Mouse (Mus musculus): ENCODE results near the gene Utp4. TPM values are rescaled to one million over a fixed set of nuclear protein-coding genes. Genes with fewer than 3 reads are reported as not detected.
A peak's percentile ranks its signal among the peaks of the same experiment; 100 is the strongest.

Utp4 gene
- polyA plus RNA-seq, 1 experiment from 2014 or later, result 42.7 TPM

DNA sequence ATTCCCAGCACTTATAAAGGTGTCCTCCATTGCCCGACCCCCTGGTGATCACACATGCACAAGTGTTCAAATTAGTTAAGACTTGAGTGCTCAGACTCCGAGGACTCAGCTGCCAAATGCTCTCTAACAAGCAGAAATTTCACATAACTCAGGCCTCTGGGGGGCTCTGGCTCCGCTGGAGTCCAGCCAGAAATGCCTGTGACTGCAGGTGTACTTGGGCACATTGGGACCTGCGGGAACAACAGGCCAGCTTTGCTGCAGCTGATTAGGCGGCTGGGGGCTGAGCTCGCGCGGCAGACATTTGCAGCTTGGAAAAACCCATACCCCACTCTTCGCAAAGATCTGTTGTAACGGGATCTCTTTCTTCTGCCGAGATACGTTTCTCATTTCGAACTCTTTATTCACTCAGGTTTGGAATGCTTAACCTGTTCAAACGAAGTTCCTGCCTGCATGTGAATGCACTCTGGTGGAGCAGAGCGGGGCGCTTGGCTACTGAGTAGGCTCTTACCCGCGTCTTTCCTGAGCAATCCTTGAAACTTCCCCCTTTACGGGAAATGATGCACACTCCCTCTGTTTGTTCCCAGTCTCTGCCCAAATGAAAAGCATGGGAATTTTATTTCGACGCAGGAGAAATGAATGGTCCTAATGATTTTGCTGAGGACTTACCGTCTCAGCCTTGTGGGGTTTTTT lies 39.1 kb downstream of the Utp4 start:
- WGBS, result 13% methylated on average over 22 of the region's 22 CpGs
- no peak overlapping the region for H3K4me3 ChIP-seq (ENCODE audit: low read depth, low read length)
- peaks cover 3% of the 10 kb centered on the region; the same call in 1 of the 2 replicates for H3K27me3 ChIP-seq (ENCODE audit: control insufficient read depth, insufficient read depth, low read length)
- ATAC-seq (ENCODE audit: low read depth), result no peak
- no peaks in the 10 kb centered on the region for H3K36me3 ChIP-seq (ENCODE audit: control insufficient read depth, insufficient read depth, low read length)
- no peaks in the 10 kb centered on the region for H3K9me3 ChIP-seq (ENCODE audit: control insufficient read depth, low read length)
- H3K27ac ChIP-seq (ENCODE audit: low read depth, low read length), result no peak overlapping the region
- H3K4me2 ChIP-seq (ENCODE audit: low read depth, low read length), result peak overlapping the region; percentile 30
- H3K4me1 ChIP-seq (ENCODE audit: control insufficient read depth, insufficient read depth, low read length), result peaks cover 9% of the 10 kb centered on the region
- H3K9ac ChIP-seq (replicated peaks; ENCODE audit: low read depth, low read length), result no peak overlapping the region

DNA sequence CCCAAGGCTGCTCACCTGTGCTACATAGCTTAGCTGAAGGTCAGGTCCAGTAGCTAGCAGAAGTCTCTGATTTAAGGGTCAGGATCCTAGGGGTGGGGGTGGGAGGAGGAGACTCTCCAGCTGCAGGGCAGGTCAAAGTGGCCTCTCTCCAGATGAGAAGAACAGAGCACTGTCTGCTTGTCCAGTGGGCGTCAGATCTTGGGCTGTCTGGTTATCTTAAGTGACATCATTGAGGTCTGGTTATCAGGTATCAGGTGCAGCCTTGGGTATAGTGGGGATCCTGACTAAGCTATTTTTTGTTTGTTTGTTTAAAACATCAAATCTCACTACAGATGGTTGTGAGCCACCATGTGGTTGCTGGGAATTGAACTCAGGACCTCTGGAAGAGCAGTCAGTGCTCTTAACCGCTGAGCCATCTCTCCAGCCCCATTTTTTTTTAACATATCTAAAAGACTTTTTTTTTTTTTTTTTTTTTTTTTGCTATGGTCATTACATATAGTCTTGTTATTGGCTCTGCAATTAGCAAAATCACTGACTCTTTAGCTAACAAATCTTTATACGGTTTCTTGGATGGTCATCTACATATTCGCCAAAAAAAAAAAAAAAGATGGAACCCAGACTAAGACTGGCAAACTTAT lies 40.2 kb downstream of the Utp4 start:
- Histone ChIP-seq H3K27ac (ENCODE audit: low read depth, low read length) (no peak overlapping the region), H3K4me1 (ENCODE audit: control insufficient read depth, insufficient read depth, low read length) (peaks cover 14% of the 10 kb centered on the region), H3K36me3 (ENCODE audit: control insufficient read depth, insufficient read depth, low read length) (no peaks in the 10 kb centered on the region), H3K4me3 (ENCODE audit: low read depth, low read length) (no peak overlapping the region), H3K27me3 (ENCODE audit: control insufficient read depth, insufficient read depth, low read length) (peaks cover 3% of the 10 kb centered on the region; the same call in 1 of the 2 replicates), H3K4me2 (ENCODE audit: low read depth, low read length) (no peak overlapping the region), H3K9me3 (ENCODE audit: control insufficient read depth, low read length) (no peaks in the 10 kb centered on the region), H3K9ac (replicated peaks; ENCODE audit: low read depth, low read length) (no peak overlapping the region)
- ATAC-seq (ENCODE audit: low read depth), result no peak
- WGBS, result 86% methylated on average over 4 of the region's 4 CpGs

DNA sequence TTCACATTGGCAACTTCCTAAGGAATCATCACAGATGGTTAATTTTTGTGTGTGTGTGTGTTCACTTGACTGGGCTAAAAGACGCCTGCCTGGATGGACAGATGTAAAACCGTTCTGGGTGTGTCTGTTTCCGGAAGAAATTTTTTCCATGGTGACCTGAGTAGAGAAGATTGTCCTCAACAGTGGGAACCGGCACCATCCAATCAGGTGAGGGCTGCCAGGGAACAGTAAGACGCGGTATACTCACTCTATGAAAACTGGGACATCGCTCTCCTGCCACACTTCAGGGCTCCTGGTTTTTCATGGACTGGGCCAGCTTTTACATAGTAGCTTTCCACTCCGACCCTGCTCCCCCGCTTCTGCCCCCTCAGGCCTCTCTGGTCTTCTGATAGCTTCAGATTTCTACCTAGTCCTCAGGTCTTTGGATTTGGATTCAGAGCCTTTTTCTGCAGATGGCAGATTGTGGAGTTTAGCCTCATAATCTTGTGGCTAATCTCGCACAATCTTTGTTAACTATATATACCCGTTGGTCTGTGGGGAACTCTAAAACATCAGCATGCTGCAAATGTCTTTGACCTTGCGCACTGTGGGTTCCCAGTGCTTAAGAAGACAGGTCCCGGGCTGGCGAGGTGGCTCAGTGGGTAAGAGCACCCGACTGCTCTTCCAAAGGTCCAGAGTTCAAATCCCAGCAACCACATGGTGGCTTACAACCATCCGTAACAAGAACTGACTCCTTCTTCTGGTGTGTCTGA lies 41.0 kb downstream of the Utp4 start:
- H3K27me3 ChIP-seq (ENCODE audit: control insufficient read depth, insufficient read depth, low read length), result peaks cover 6% of the 10 kb centered on the region
- no peak for ATAC-seq (ENCODE audit: low read depth)

DNA sequence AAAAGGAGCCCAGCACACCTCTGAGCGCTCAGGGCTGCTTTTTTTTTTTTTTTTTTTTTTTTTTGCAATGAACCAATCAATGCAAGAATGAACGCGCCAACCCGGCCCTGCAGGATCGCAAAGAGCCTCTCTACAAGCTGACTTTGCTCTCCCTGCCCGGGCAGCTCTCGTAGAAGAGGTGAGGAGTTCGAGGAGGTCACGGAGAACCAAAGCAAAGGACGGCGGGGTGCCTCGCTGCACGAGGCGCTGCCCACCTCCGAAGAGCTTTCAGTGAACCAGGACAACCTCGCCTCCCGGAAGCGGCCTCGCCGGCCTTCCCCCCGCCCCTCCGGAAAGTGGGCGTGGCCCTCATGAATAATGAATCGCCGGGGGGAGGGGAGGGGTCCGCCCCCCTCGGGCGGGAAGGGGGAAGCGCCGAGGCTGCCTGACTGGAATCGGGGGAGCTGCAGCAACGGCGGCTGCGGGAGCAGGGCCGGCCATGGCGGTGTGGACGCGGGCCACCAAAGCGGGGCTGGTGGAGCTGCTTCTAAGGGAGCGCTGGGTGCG lies 42.0 kb downstream of the Utp4 start, which contains the start of gene Sntb2:
Sntb2 (plus strand) TSS at position 427 of the 546 bp plus-strand sequence.
- under 1% methylated on average over 34 of the region's 41 CpGs for WGBS
- peaks cover 9% of the 10 kb centered on the region for H3K27me3 ChIP-seq (ENCODE audit: control insufficient read depth, insufficient read depth, low read length)
- H3K36me3 ChIP-seq (ENCODE audit: control insufficient read depth, insufficient read depth, low read length), result no peaks in the 10 kb centered on the region
- H3K4me1 ChIP-seq (ENCODE audit: control insufficient read depth, insufficient read depth, low read length), result peaks cover 14% of the 10 kb centered on the region
- H3K4me3 ChIP-seq (ENCODE audit: low read depth, low read length), result peak within 1 kb of the TSS; percentile 87
- peak; percentile 88 for ATAC-seq (ENCODE audit: low read depth)
- no peaks in the 10 kb centered on the region for H3K9me3 ChIP-seq (ENCODE audit: control insufficient read depth, low read length)
- peak within 1 kb of the TSS; percentile 86 for H3K4me2 ChIP-seq (ENCODE audit: low read depth, low read length)
- peak within 1 kb of the TSS; percentile 87 for H3K9ac ChIP-seq (replicated peaks; ENCODE audit: low read depth, low read length)
- H3K27ac ChIP-seq (ENCODE audit: low read depth, low read length), result peak within 1 kb of the TSS; percentile 85

More for the DNA sequence above, 41.0 kb downstream of the Utp4 start:
- Histone ChIP-seq H3K27ac (ENCODE audit: low read depth, low read length) (no peak overlapping the region), H3K9ac (replicated peaks; ENCODE audit: low read depth, low read length) (no peak overlapping the region), H3K4me1 (ENCODE audit: control insufficient read depth, insufficient read depth, low read length) (peaks cover 14% of the 10 kb centered on the region), H3K4me2 (ENCODE audit: low read depth, low read length) (no peak overlapping the region), H3K4me3 (ENCODE audit: low read depth, low read length) (no peak overlapping the region), H3K9me3 (ENCODE audit: control insufficient read depth, low read length) (no peaks in the 10 kb centered on the region), H3K36me3 (ENCODE audit: control insufficient read depth, insufficient read depth, low read length) (no peaks in the 10 kb centered on the region)
- 81% methylated on average over 15 of the region's 16 CpGs for WGBS

GRCm38 (mm10) chr8:106935899-106936477 lies 42.6 kb downstream of the Utp4 start:
- H3K9ac ChIP-seq (replicated peaks; ENCODE audit: low read depth, low read length), result peak overlapping the region; percentile 87
- peaks cover 14% of the 10 kb centered on the region for H3K4me1 ChIP-seq (ENCODE audit: control insufficient read depth, insufficient read depth, low read length)
- peak overlapping the region; percentile 85 for H3K27ac ChIP-seq (ENCODE audit: low read depth, low read length)
- H3K9me3 ChIP-seq (ENCODE audit: control insufficient read depth, low read length), result no peaks in the 10 kb centered on the region
- peak; percentile 62 for ATAC-seq (ENCODE audit: low read depth)
- H3K4me2 ChIP-seq (ENCODE audit: low read depth, low read length), result peak overlapping the region; percentile 86
- WGBS, result 0% methylated on average over 33 of the region's 76 CpGs
- peaks cover 9% of the 10 kb centered on the region for H3K27me3 ChIP-seq (ENCODE audit: control insufficient read depth, insufficient read depth, low read length)
- peak overlapping the region; percentile 87 for H3K4me3 ChIP-seq (ENCODE audit: low read depth, low read length)
- H3K36me3 ChIP-seq (ENCODE audit: control insufficient read depth, insufficient read depth, low read length), result no peaks in the 10 kb centered on the region

DNA sequence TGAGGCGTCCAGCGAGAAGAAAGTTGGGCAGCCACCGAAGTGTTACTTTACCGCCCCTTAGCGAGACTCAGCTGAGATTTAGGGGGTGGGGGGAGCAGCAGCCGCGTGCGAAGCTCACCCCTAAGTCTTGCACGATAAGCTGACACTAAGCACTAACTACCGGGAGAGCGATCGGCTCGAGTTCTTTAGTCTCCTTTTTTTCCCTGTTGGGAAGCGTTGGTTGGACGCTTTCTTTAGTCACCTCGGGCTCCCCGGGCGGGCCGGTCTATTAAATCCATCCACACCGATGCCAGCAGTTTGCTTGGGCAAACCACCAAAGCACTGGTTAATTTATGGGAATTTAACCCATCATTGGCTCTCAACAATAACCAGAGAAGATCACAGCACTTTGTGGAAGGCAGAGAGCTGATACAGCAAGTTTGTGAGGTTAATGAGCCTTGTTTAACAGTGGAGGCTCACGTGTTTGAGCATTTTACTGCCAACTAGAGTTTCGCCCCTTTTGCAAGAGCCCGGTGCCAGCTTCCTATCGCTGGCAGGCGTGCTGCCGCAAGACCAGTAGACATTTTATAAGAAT lies 43.1 kb downstream of the Utp4 start:
- Histone ChIP-seq H3K27me3 (ENCODE audit: control insufficient read depth, insufficient read depth, low read length) (peaks cover 6% of the 10 kb centered on the region; the same call in 1 of the 2 replicates), H3K4me3 (ENCODE audit: low read depth, low read length) (peak overlapping the region; percentile 87), H3K4me1 (ENCODE audit: control insufficient read depth, insufficient read depth, low read length) (peaks cover 14% of the 10 kb centered on the region), H3K4me2 (ENCODE audit: low read depth, low read length) (peak overlapping the region; percentile 86), H3K9me3 (ENCODE audit: control insufficient read depth, low read length) (no peaks in the 10 kb centered on the region), H3K27ac (ENCODE audit: low read depth, low read length) (peak overlapping the region; percentile 85), H3K9ac (replicated peaks; ENCODE audit: low read depth, low read length) (peak overlapping the region; percentile 87), H3K36me3 (ENCODE audit: control insufficient read depth, insufficient read depth, low read length) (no peaks in the 10 kb centered on the region)
- ATAC-seq (ENCODE audit: low read depth), result peak; percentile 63
- under 1% methylated on average over 26 of the region's 26 CpGs for WGBS

- Histone ChIP-seq H3K9ac (replicated peaks; ENCODE audit: low read depth, low read length) (peak overlapping the region; percentile 87), H3K4me2 (ENCODE audit: low read depth, low read length) (peak overlapping the region; percentile 86), H3K4me3 (ENCODE audit: low read depth, low read length) (peak overlapping the region; percentile 87), H3K9me3 (ENCODE audit: control insufficient read depth, low read length) (no peaks in the 10 kb centered on the region), H3K4me1 (ENCODE audit: control insufficient read depth, insufficient read depth, low read length) (peaks cover 14% of the 10 kb centered on the region), H3K36me3 (ENCODE audit: control insufficient read depth, insufficient read depth, low read length) (no peaks in the 10 kb centered on the region), H3K27me3 (ENCODE audit: control insufficient read depth, insufficient read depth, low read length) (peaks cover 6% of the 10 kb centered on the region; the same call in 1 of the 2 replicates), H3K27ac (ENCODE audit: low read depth, low read length) (no peak overlapping the region)
- WGBS, result 29% methylated on average over 14 of the region's 14 CpGs
- ATAC-seq (ENCODE audit: low read depth), result no peak
Observed at GRCm38 (mm10) chr8:106937081-106937800, 43.8 kb downstream of the Utp4 start.

DNA sequence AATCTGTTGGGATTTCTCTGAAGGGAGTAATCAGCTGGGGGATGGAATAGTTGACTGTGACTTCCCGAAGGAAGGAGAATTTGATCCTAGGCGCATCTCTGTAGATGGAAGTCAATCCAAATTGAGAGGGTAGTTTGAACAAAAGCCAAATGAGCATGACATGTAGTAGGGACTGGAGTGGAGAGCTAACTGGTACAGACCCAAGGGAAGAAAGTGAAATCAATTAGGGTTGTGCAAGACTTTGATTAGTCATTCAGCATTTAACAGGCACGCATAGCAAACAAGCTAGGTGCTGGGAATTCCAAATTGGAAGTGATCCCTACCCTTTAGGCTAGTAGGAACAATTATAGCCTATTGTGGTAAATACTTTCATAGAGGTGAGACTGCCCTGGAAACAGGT lies 48.4 kb downstream of the Utp4 start:
- Histone ChIP-seq H3K36me3 (ENCODE audit: control insufficient read depth, insufficient read depth, low read length) (no peaks in the 10 kb centered on the region), H3K4me3 (ENCODE audit: low read depth, low read length) (no peak overlapping the region), H3K4me2 (ENCODE audit: low read depth, low read length) (no peak overlapping the region), H3K4me1 (ENCODE audit: control insufficient read depth, insufficient read depth, low read length) (peaks cover 11% of the 10 kb centered on the region), H3K27ac (ENCODE audit: low read depth, low read length) (no peak overlapping the region), H3K9me3 (ENCODE audit: control insufficient read depth, low read length) (no peaks in the 10 kb centered on the region), H3K9ac (replicated peaks; ENCODE audit: low read depth, low read length) (no peak overlapping the region), H3K27me3 (ENCODE audit: control insufficient read depth, insufficient read depth, low read length) (peaks cover 6% of the 10 kb centered on the region; the same call in 1 of the 2 replicates)
- 85% methylated on average over 3 of the region's 3 CpGs for WGBS
- ATAC-seq (ENCODE audit: low read depth), result no peak

All from neural tube, embryonic 14.5 days (tissue).